Mouse (Mus musculus) urinary bladder, postnatal 36 days (tissue): Measurements from ENCODE around the gene Tmx4.

Experiments
- DNase-seq, 2 experiments: peaks; one replicate each; pipeline ENCODE4 v3.0.0; 2022; ENCODE audit warnings: low spot score in 2 of 2, mixed read lengths in 1 of 2

The Tmx4 gene

DNA sequence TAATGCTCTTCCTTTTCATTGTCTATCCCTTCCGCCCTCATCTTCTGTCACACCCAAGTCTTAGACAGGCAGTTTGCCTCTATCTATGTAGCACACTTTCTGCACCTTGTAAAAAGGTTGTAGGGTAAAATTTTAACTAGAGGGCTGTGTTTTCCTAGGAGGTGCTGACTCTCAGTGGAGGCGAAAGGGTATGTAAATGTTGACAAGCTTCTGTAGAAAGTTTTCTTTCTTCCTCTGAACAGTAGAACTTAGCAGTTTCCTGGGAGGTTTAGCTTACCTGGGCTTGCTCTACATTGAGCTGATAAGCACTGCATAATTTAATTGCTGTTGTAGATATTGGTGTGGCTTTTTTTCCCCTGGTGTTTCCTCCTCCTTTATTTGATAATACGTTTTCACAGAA, 84.5 kb downstream of the Tmx4 start:
- no peak for DNase-seq

DNA sequence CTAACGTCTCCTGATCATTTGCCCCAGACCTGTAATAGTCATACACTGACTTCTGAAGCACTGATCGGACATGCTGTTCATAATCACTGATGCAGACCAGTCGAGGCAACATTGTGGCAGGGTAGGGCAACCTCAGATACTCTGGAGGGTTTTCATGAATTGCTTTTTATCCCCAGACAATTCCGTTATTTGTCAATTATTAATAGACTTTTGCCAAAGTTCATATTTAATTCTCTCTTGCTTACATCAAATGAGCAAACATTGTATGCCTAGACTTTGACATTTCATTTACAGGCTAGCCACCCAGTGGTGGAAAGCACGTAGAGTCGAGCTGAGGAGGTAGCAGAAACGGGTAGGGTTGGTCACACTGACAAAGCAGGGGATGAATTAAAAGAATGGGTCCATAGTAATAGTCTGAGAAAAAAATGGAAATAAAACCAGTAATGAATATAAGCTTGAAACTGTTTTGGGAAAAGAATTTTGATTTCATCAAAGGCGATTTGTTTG, 89.7 kb downstream of the Tmx4 start, which contains the start of gene Hao1:
Gene Hao1, minus strand, starts transcription at position 148 of the 507 bp plus-strand sequence.
- no peak for DNase-seq

DNA sequence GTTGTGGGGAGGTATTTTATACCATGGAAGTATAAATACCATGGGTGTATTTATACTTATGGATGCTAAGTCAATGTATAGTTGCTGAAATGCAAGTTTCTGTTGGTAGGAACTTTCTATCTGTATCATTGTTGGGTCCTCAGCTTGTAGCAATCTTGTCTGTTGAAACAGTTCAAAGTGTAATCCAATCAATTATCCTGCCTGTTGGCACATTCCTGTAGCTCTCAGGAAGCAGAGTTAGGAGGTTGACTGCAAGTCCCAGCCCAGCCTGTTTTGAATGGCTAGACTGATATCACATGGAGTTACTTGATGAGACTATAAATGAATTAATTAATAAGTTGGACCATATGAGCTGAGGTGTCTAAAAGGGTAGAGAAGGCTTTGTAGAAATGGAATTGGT, 91.6 kb downstream of the Tmx4 start:
- DNase-seq, result no peak

DNA sequence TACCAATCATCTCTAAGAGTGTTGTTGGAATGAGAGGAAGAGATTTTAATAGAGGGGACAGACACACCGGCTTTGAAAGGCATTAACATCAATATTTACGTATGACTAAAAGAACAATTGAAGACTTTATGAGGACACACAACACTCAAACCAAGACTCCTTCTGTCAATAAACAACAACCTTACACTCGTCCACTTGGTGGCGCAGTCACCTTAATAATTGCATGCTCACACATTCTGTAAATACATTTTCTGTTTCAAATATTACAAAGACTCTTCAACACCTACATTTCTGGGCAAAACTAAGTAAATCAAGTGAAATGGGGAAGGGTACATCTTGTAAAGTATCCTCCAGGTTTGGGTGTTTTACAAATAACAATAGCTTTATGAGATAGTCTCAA, 94.2 kb downstream of the Tmx4 start:
- DNase-seq, result peak; percentile 41 to 44

DNA sequence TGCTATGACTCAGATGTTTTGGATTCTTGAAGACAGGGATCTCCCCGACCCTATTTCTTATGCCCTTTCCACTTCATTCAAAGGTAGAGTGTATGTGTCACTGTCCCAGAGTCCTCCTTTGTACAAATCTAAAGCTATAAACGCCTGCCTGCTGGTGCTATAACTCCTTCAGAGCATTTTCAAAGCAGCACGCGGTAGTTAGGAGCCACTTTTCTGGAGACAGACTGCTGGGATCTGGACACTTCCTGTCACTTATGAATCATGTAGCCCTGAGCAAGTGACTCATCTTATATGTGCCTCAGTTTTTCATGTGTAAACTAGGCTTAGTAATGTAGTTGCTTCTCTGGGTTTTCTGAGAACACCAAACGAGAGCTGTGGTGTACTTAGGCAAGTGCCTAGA, 98.8 kb downstream of the Tmx4 start:
- DNase-seq, result no peak

DNA sequence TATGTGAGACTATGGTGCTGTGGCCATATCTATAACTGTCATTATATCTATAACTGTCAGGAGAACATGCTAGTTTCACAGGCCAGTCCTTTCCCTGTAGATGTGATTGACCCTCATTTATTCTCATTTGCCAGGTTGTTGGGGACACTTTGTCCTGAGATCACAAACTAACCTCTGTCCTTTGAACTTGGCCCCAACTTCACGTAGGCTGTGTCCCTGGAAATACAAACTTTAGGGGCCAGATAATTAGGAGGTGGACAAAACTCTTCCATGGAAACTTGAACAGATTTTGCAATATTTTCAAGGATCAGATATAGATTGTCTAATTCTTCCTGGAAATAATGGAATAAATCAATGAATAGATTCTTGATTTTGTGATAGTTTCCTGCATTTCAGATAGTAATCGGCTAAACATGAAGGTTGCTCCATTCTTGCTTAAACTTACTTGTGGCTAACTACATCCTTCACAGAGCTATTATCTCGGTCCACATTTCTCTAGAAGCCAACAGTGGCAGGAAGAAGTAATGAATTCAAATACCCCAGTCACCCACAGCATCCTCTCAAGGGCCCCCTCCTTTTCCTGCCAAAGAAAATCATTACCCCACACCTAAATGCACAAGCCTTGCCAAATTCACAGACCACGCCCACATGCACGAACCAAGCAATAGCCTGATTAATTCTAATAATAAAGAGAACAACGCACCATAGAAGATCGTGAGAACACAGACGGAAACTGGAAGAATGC, 99.5 kb downstream of the Tmx4 start:
- DNase-seq, result no peak
